Mouse (Mus musculus): ENCODE measurements around the gene Wipf1.

DNA sequence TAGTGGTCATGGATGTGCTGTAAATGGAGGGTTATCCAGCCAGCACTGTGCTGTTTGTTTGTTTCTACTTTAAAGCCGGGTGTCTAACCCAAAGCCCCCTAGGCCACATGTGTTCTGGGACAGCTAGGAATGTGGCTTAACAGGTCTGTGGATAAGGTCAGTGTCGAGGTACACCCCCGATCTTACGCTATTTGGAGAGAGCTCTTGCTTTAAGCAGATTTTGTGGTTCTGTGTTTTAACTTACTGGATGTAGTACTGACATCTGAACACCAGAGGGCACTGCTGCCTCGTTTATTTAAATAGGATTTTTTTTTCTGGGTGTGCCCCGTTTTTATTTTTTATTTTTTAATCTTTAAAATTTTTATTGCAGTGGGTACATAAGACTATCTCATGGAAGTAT lies 21.2 kb upstream of the Wipf1 start:
- TF ChIP-seq CTCF (IDR thresholded peaks at IDR 0.05; ENCODE audit: control insufficient read depth, insufficient read depth, low read length) (no peak), POLR2A (IDR thresholded peaks at IDR 0.05; ENCODE audit: borderline replicate concordance, control insufficient read depth, low read depth, low read length) (no peak)
